ENCODE assay signal across 8 mouse cellular contexts in genomic region chr2:26139034-26139544, GRCm38 (mm10). TPM values are rescaled to one million over a fixed set of nuclear protein-coding genes. Genes with fewer than 3 reads are reported as not detected.
A peak's percentile ranks its signal among the peaks of the same experiment; 100 is the strongest.
DNase-seq lines count a peak whose midpoint lies in the region; ATAC-seq and TF ChIP-seq lines count a peak whose summit lies in the region.

No protein-coding gene starts in this region.

- H3K27ac ChIP-seq in heart, embryonic 15.5 days = peak overlapping the region; percentile 97
- H3K27ac ChIP-seq in MEL (ENCODE audit: control insufficient read depth, low read depth, low read length) = peak overlapping the region; percentile 88
- H3K27ac ChIP-seq in heart, postnatal 0 days (ENCODE audit: low read depth) = peak overlapping the region; percentile 93
- H3K27ac ChIP-seq in midbrain, embryonic 11.5 days (ENCODE audit: low read depth, low read length) = peak overlapping the region; percentile 91

- no peak for TF ChIP-seq EP300 in MEL (IDR thresholded peaks at IDR 0.05; ENCODE audit: low read depth in 1 of 2, low read length in 2 of 2)
- TF ChIP-seq EP300 in heart, postnatal 0 days (IDR thresholded peaks at IDR 0.05; ENCODE audit: low read depth) = no peak

- peaks cover 20% of the 10 kb centered on the region for H3K79me2 ChIP-seq in MEL (ENCODE audit: control insufficient read depth, insufficient read depth, low read length, poor library complexity)

- WGBS in heart, embryonic 15.5 days = 53% methylated on average over 7 of the region's 7 CpGs
- WGBS in heart, postnatal 0 days = 55% methylated on average over 7 of the region's 7 CpGs
- 52% methylated on average over 7 of the region's 7 CpGs for WGBS in midbrain, embryonic 11.5 days

- ATAC-seq in heart, embryonic 15.5 days (replicated peaks; ENCODE audit: insufficient number of reproducible peaks, insufficient read depth, low FRiP score, low read depth) = no peak
- ATAC-seq in heart, postnatal 0 days (ENCODE audit: insufficient read depth, low read depth) = no peak
- ATAC-seq in midbrain, embryonic 11.5 days (ENCODE audit: low FRiP score) = no peak

- no peak for DNase-seq in heart, adult 9 months (ENCODE audit: low spot score in 2 of 2)
- peak; percentile 67 for DNase-seq in MEL (ENCODE audit: low read depth, low spot score)
- no peak for DNase-seq in heart, postnatal 0 days (ENCODE audit: low spot score)
- DNase-seq in midbrain, embryonic 11.5 days (ENCODE audit: low spot score, missing footprints) = no peak
- DNase-seq in adipocyte (ENCODE audit: low spot score) = no peak
- no peak for DNase-seq in frontal cortex, postnatal 14 days (ENCODE audit: low spot score in 2 of 2)
- no peak for DNase-seq in gastrocnemius, postnatal 36 days

- no peak for TF ChIP-seq CTCF in MEL (IDR thresholded peaks at IDR 0.05 in 2 of 3, conservative IDR thresholded peaks at IDR 0.05 in 1 of 3; ENCODE audit: control insufficient read depth in 1 of 3, insufficient read depth in 1 of 3, low read depth in 2 of 3, low read length in 3 of 3, poor library complexity in 1 of 3, severe bottlenecking in 1 of 3)
- TF ChIP-seq CTCF in heart, postnatal 0 days (IDR thresholded peaks at IDR 0.05; ENCODE audit: low read depth) = no peak

- intact Hi-C loops in gastrocnemius, postnatal 36 days (cut with DNase I) = no loop called here

- H3K4me2 ChIP-seq in heart, embryonic 15.5 days = peak overlapping the region; percentile 89
- peak overlapping the region; percentile 76 for H3K4me2 ChIP-seq in heart, postnatal 0 days (ENCODE audit: low read depth, low read length)
- H3K4me2 ChIP-seq in midbrain, embryonic 11.5 days = peak overlapping the region; percentile 97

- H3K4me1 ChIP-seq in heart, embryonic 15.5 days (replicated peaks) = peaks cover 29% of the 10 kb centered on the region
- H3K4me1 ChIP-seq in MEL (ENCODE audit: control insufficient read depth in 1 of 2, insufficient read depth in 2 of 2, low read length in 2 of 2) = peaks cover 0 to 11% of the 10 kb centered on the region in 2 experiments; a peak in 2 of 4 replicates
- peaks cover 20% of the 10 kb centered on the region for H3K4me1 ChIP-seq in heart, postnatal 0 days (ENCODE audit: control insufficient read depth, insufficient read depth)
- peaks cover 16% of the 10 kb centered on the region for H3K4me1 ChIP-seq in midbrain, embryonic 11.5 days (ENCODE audit: control insufficient read depth, insufficient read depth, low read length)

- no peaks in the 10 kb centered on the region for H3K27me3 ChIP-seq in heart, embryonic 15.5 days
- H3K27me3 ChIP-seq in MEL (ENCODE audit: control insufficient read depth in 1 of 2, insufficient read depth in 2 of 2, low read length in 2 of 2) = no peaks in the 10 kb centered on the region
- no peaks in the 10 kb centered on the region for H3K27me3 ChIP-seq in heart, postnatal 0 days (ENCODE audit: control insufficient read depth, insufficient read depth, low read length)
- no peaks in the 10 kb centered on the region for H3K27me3 ChIP-seq in midbrain, embryonic 11.5 days (ENCODE audit: control insufficient read depth, insufficient read depth, low read length)

- H3K9me3 ChIP-seq in heart, embryonic 15.5 days (replicated peaks) = no peaks in the 10 kb centered on the region
- H3K9me3 ChIP-seq in MEL (replicated peaks; ENCODE audit: insufficient read depth, low read length) = no peaks in the 10 kb centered on the region
- H3K9me3 ChIP-seq in heart, postnatal 0 days (replicated peaks; ENCODE audit: control insufficient read depth, low read length) = no peaks in the 10 kb centered on the region
- no peaks in the 10 kb centered on the region for H3K9me3 ChIP-seq in midbrain, embryonic 11.5 days (ENCODE audit: control insufficient read depth, low read length)

- H3K9ac ChIP-seq in heart, embryonic 15.5 days = peak overlapping the region; percentile 83
- H3K9ac ChIP-seq in MEL (ENCODE audit: control insufficient read depth, low read depth, low read length, poor library complexity, severe bottlenecking) = peak overlapping the region; percentile 90
- H3K9ac ChIP-seq in heart, postnatal 0 days (replicated peaks; ENCODE audit: low read depth, low read length) = peak overlapping the region; percentile 78; the same call in 1 of the 2 replicates
- H3K9ac ChIP-seq in midbrain, embryonic 11.5 days (ENCODE audit: low read length) = peak overlapping the region; percentile 88

- TF ChIP-seq RAD21 in MEL (IDR thresholded peaks at IDR 0.05; ENCODE audit: low read depth, low read length) = no peak

- H3K36me3 ChIP-seq in heart, embryonic 15.5 days = 0 out of 2 replicates have a peak, but pooled peaks cover 9% of the 10 kb centered on the region
- peaks cover 0 to 6% of the 10 kb centered on the region in 2 experiments; a peak in 2 of 4 replicates for H3K36me3 ChIP-seq in MEL (ENCODE audit: control insufficient read depth in 1 of 2, insufficient read depth in 2 of 2, low read length in 2 of 2)
- peaks cover 17% of the 10 kb centered on the region; the same call in 1 of the 2 replicates for H3K36me3 ChIP-seq in heart, postnatal 0 days (replicated peaks; ENCODE audit: control insufficient read depth, insufficient read depth, low read length)
- H3K36me3 ChIP-seq in midbrain, embryonic 11.5 days (ENCODE audit: control insufficient read depth, insufficient read depth, low read length) = no peaks in the 10 kb centered on the region

- peak overlapping the region; percentile 89 for H3K4me3 ChIP-seq in heart, embryonic 15.5 days
- peak overlapping the region; percentile 76 to 89 for H3K4me3 ChIP-seq in MEL (ENCODE audit: control insufficient read depth in 1 of 2, insufficient read depth in 1 of 2, low read depth in 2 of 2, low read length in 2 of 2)
- H3K4me3 ChIP-seq in heart, postnatal 0 days (ENCODE audit: low read depth, low read length) = peak overlapping the region; percentile 85
- peak overlapping the region; percentile 75 for H3K4me3 ChIP-seq in midbrain, embryonic 11.5 days (ENCODE audit: low read depth, low read length)

- TF ChIP-seq POLR2A in MEL (IDR thresholded peaks at IDR 0.05; ENCODE audit: control insufficient read depth in 1 of 2, insufficient read depth in 1 of 2, low read depth in 1 of 2, low read length in 2 of 2, poor library complexity in 1 of 2) = peak in 1 of 2 experiments; percentile 6; a peak in 1 of 4 replicates

TF ChIP-seq in MEL, 35 proteins besides CTCF, POLR2A, EP300 and RAD21:
- no peak for TF ChIP-seq GABPA (IDR thresholded peaks at IDR 0.05; ENCODE audit: low read depth, low read length)
- TF ChIP-seq UBTF (IDR thresholded peaks at IDR 0.05; ENCODE audit: borderline replicate concordance, insufficient read depth, low read depth, low read length) = no peak
- TF ChIP-seq USF2 (IDR thresholded peaks at IDR 0.05; ENCODE audit: borderline replicate concordance in 1 of 2, insufficient read depth in 1 of 2, low read depth in 1 of 2, low read length in 2 of 2) = no peak
- TF ChIP-seq NELFE (IDR thresholded peaks at IDR 0.05; ENCODE audit: low read depth, low read length) = no peak; the same call in 1 of the 2 replicates
- TF ChIP-seq MEF2A (IDR thresholded peaks at IDR 0.05; ENCODE audit: extremely low read depth, insufficient replicate concordance, low read depth, low read length, poor library complexity, severe bottlenecking) = no peak
- TF ChIP-seq ZNF384 (IDR thresholded peaks at IDR 0.05; ENCODE audit: low read depth, low read length) = no peak
- 0 out of 2 replicates have a peak, but pooled peaks have one; percentile 12 for TF ChIP-seq TBP (IDR thresholded peaks at IDR 0.05; ENCODE audit: low read depth, low read length)
- TF ChIP-seq ZC3H11A (IDR thresholded peaks at IDR 0.05; ENCODE audit: low read depth, low read length) = no peak
- TF ChIP-seq SMC3 (IDR thresholded peaks at IDR 0.05; ENCODE audit: low read depth, low read length) = no peak
- TF ChIP-seq GATA1 (IDR thresholded peaks at IDR 0.05; ENCODE audit: low read depth, low read length) = 0 out of 2 replicates have a peak, but pooled peaks have one; percentile 13
- no peak for TF ChIP-seq ETS1 (IDR thresholded peaks at IDR 0.05; ENCODE audit: low read depth, low read length)
- TF ChIP-seq ZKSCAN1 (IDR thresholded peaks at IDR 0.05; ENCODE audit: low read depth, low read length) = no peak
- no peak for TF ChIP-seq TAL1 (IDR thresholded peaks at IDR 0.05; ENCODE audit: low read length)
- no peak for TF ChIP-seq CHD1 (IDR thresholded peaks at IDR 0.05; ENCODE audit: low read depth, low read length)
- TF ChIP-seq NRF1 (IDR thresholded peaks at IDR 0.05; ENCODE audit: insufficient read depth, low read depth, low read length, poor library complexity, severe bottlenecking) = no peak
- TF ChIP-seq RCOR1 (IDR thresholded peaks at IDR 0.05; ENCODE audit: low read depth, low read length) = no peak
- 0 out of 2 replicates have a peak, but pooled peaks have one; percentile 20 for TF ChIP-seq POLR2AphosphoS2 (IDR thresholded peaks at IDR 0.05; ENCODE audit: low read length)
- no peak for TF ChIP-seq SIN3A (IDR thresholded peaks at IDR 0.05; ENCODE audit: low read length)

RNA-seq across cellular contexts. Expression of gene Nacc2, which starts 16.1 kb away (rescaled TPM):
- 5.2 and 8.0 TPM in 2 replicates for polyA plus RNA-seq in heart, embryonic 15.5 days (2015; fragmentation: Nextera tagmentation; extraction: Ambion mirVana)
- 0.03 and 0.19 TPM in 2 replicates for total RNA-seq in MEL (2012; rRNA removed)
- polyA plus RNA-seq in MEL (2012; ENCODE audit: insufficient read depth in 1 of 2, insufficient read length in 2 of 2, low read depth in 1 of 2, low replicate concordance in 2 of 2, missing spikeins in 1 of 2) = 1 to 10 TPM in 1 of 2 experiments, not detected in 1; 1.7 TPM
- 6.8 and 20.6 TPM in 2 replicates for total RNA-seq in heart, postnatal 0 days (2014; rRNA removed; ENCODE audit: low replicate concordance)
- polyA plus RNA-seq in heart, postnatal 0 days (2015; fragmentation: Nextera tagmentation; extraction: Ambion mirVana) = 5.4 and 6.9 TPM in 2 replicates
- 4.0 and 4.5 TPM in 2 replicates for polyA plus RNA-seq in midbrain, embryonic 11.5 days (2014; fragmentation: Nextera tagmentation; extraction: Ambion mirVana)
- 10 to 100 TPM; 16.3 to 27.7 TPM for total RNA-seq in gastrocnemius, postnatal 36 days (2021)
